Mouse (Mus musculus) intestine, postnatal 0 days (tissue): ENCODE measurements around the gene Smurf2. TPM values are rescaled to one million over a fixed set of nuclear protein-coding genes. Genes with fewer than 3 reads are reported as not detected.

ENCODE experiments used
- ATAC-seq: fragments of 200-750 bp; cut with Nextera tagmentation; 2 replicates; pipeline ENCODE4 v1.8.0; 2017; ENCODE audit warnings: mild to moderate bottlenecking, moderate TSS enrichment, moderate library complexity
- H3K27ac ChIP-seq: fragments of 300-500 bp; sonication (generic); 2 replicates; pipeline ENCODE4 v1.5.1; 2014; ENCODE audit warnings: mild to moderate bottlenecking, low read depth, low read length, moderate library complexity
- H3K27me3 ChIP-seq: fragments of 300-500 bp; sonication (generic); replicated peaks from 2 replicates; pipeline ENCODE4 v1.6.1; 2014; ENCODE audit warnings: low read length, mixed read lengths; ENCODE audit not compliant: control insufficient read depth, insufficient read depth
- H3K36me3 ChIP-seq: fragments of 300-500 bp; sonication (generic); 2 replicates; pipeline ENCODE4 v1.6.1; 2014; ENCODE audit warnings: mild to moderate bottlenecking, moderate library complexity; ENCODE audit not compliant: control insufficient read depth, insufficient read depth
- H3K4me1 ChIP-seq: fragments of 300-500 bp; sonication (generic); replicated peaks from 2 replicates; pipeline ENCODE4 v1.6.1; 2014; ENCODE audit warnings: antibody characterized with exemption, low read length, mixed read lengths; ENCODE audit not compliant: control insufficient read depth, insufficient read depth
- H3K4me2 ChIP-seq: fragments of 300-500 bp; sonication (generic); replicated peaks from 2 replicates; pipeline ENCODE4 v1.6.1; 2014; ENCODE audit warnings: low read depth, mild to moderate bottlenecking, moderate library complexity
- H3K4me3 ChIP-seq: fragments of 300-500 bp; sonication (generic); 2 replicates; pipeline ENCODE4 v1.5.1; 2014; ENCODE audit warnings: low read depth, low read length
- H3K9ac ChIP-seq: fragments of 300-500 bp; sonication (generic); 2 replicates; pipeline ENCODE4 v1.6.1; 2014; ENCODE audit warnings: mild to moderate bottlenecking, low read depth, low read length
- H3K9me3 ChIP-seq: fragments of 300-500 bp; sonication (generic); 2 replicates; pipeline ENCODE4 v1.6.1; 2016; ENCODE audit warnings: mixed run types; ENCODE audit not compliant: control insufficient read depth
- CTCF ChIP-seq: sonication (generic); IDR thresholded peaks from 2 replicates; pipeline ENCODE4 v1.5.1; 2016; ENCODE audit warnings: low read depth, mild to moderate bottlenecking, control low read depth, antibody characterized with exemption, moderate library complexity
- WGBS: fragments of 180-500 bp; shearing (Covaris S2); extraction: QIAGEN DNeasy Blood & Tissue Kit; methylation state at CpG from one replicate; pipeline ENCODE4 v1.1.7; 2014; 5-methylcytosine and 5-hydroxymethylcytosine counted together
- polyA plus RNA-seq: library from polyadenylated mRNA; unstranded; fragments of >200 nt; fragmentation: Nextera tagmentation; extraction: Ambion mirVana; gene quantifications from 2 replicates; pipeline ENCODE4 v1.2.1, GENCODE M21; 2015

Gene Smurf2
- polyA plus RNA-seq, 1 experiment from 2014 or later: 8.0 TPM

GRCm38 (mm10) chr11:106788775-106789459 is 131.6 kb downstream of the Smurf2 start, which contains the start of the genes Ddx5 and Cep95:
Gene Ddx5, minus strand, starts transcription at chr11:106789185.
Gene Cep95, plus strand, starts transcription at chr11:106789252.
- Histone ChIP-seq H3K36me3 (peaks cover 27% of the 10 kb centered on the region), H3K4me2 (peak within 1 kb of the TSS; percentile 71), H3K4me3 (peak within 1 kb of the TSS; percentile 96), H3K27ac (peak within 1 kb of the TSS; percentile 99), H3K4me1 (no peaks in the 10 kb centered on the region), H3K9ac (peak within 1 kb of the TSS; percentile 99), H3K27me3 (no peaks in the 10 kb centered on the region), H3K9me3 (no peaks in the 10 kb centered on the region)
- peak; percentile 65 for TF ChIP-seq CTCF
- ATAC-seq: peak; percentile 87
- under 1% methylated on average over 58 of the region's 58 CpGs for WGBS

- H3K4me1 ChIP-seq: no peaks in the 10 kb centered on the region
- ATAC-seq: peak; percentile 80
- H3K36me3 ChIP-seq: peaks cover 32% of the 10 kb centered on the region
- H3K4me3 ChIP-seq: peak overlapping the region; percentile 96
- peak overlapping the region; percentile 99 for H3K9ac ChIP-seq
- H3K27ac ChIP-seq: peak overlapping the region; percentile 99
- TF ChIP-seq CTCF: no peak
- H3K4me2 ChIP-seq: peak overlapping the region; percentile 71
- H3K9me3 ChIP-seq: no peaks in the 10 kb centered on the region
- no peaks in the 10 kb centered on the region for H3K27me3 ChIP-seq
- under 1% methylated on average over 77 of the region's 79 CpGs for WGBS
Observed at GRCm38 (mm10) chr11:106788026-106788774, 132.3 kb downstream of the Smurf2 start.

- TF ChIP-seq CTCF: no peak
- H3K9ac ChIP-seq: peak overlapping the region; percentile 99
- under 1% methylated on average over 65 of the region's 65 CpGs for WGBS
- peaks cover 39% of the 10 kb centered on the region for H3K36me3 ChIP-seq
- no peaks in the 10 kb centered on the region for H3K9me3 ChIP-seq
- no peaks in the 10 kb centered on the region for H3K4me1 ChIP-seq
- H3K27ac ChIP-seq: peak overlapping the region; percentile 99
- peak overlapping the region; percentile 65 for H3K4me2 ChIP-seq
- H3K27me3 ChIP-seq: no peaks in the 10 kb centered on the region
- peak overlapping the region; percentile 96 for H3K4me3 ChIP-seq
- peak; percentile 32 for ATAC-seq
Observed at GRCm38 (mm10) chr11:106787131-106788025, 133.1 kb downstream of the Smurf2 start.

GRCm38 (mm10) chr11:106785043-106785442 is 135.5 kb downstream of the Smurf2 start:
- Histone ChIP-seq H3K4me2 (0 out of 2 replicates have a peak overlapping the region, but pooled peaks have one; percentile 65), H3K9me3 (no peaks in the 10 kb centered on the region), H3K4me3 (no peak overlapping the region), H3K27me3 (no peaks in the 10 kb centered on the region), H3K36me3 (peaks cover 48% of the 10 kb centered on the region), H3K27ac (no peak overlapping the region), H3K4me1 (no peaks in the 10 kb centered on the region), H3K9ac (no peak overlapping the region)
- TF ChIP-seq CTCF: no peak
- no peak for ATAC-seq
- WGBS: 51% methylated on average over 1 of the region's 1 CpGs

- TF ChIP-seq CTCF: no peak
- no peak overlapping the region for H3K9ac ChIP-seq
- H3K4me3 ChIP-seq: no peak overlapping the region
- WGBS: 82% methylated on average over 2 of the region's 2 CpGs
- no peak overlapping the region for H3K4me2 ChIP-seq
- no peaks in the 10 kb centered on the region for H3K27me3 ChIP-seq
- no peak overlapping the region for H3K27ac ChIP-seq
- H3K9me3 ChIP-seq: no peaks in the 10 kb centered on the region
- peaks cover 48% of the 10 kb centered on the region for H3K36me3 ChIP-seq
- H3K4me1 ChIP-seq: no peaks in the 10 kb centered on the region
- no peak for ATAC-seq
Observed at GRCm38 (mm10) chr11:106784476-106784875, 136.0 kb downstream of the Smurf2 start.
